Mouse (Mus musculus): ENCODE data around the gene Slc4a1. TPM values are rescaled to one million over a fixed set of nuclear protein-coding genes. Genes with fewer than 3 reads are reported as not detected.

Gene Slc4a1
- total and polyA plus RNA-seq, 3 experiments: 0.42 to 10.3 (median 4.4) TPM

DNA sequence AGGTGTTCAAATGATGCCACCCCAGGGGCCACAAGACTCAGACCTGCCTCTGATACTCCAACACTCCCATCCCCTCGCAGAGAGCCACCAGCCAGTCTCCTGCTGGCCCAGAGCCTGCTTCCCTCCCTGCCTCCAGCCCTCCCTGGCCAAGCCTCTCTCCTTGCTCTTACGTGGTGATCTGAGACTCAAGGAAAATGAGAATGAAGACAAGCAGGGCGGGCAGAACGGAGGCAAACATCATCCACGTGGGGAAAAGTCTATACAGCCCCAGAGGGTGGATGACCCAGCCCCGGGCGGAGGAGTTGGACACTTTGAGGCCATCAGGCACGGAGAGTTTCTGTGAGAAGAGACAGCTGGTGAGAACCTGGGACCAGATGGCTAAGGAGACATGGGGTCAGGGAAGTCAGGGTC, 13.0 kb downstream of the Slc4a1 start:
- H3K9ac ChIP-seq (ENCODE audit: low read depth, low read length): no peak overlapping the region
- no peaks in the 10 kb centered on the region for H3K4me1 ChIP-seq (ENCODE audit: control insufficient read depth, insufficient read depth, low read length)
- no peaks in the 10 kb centered on the region for H3K79me2 ChIP-seq (replicated peaks; ENCODE audit: control insufficient read depth, insufficient read depth, low read length)
- TF ChIP-seq EP300 (IDR thresholded peaks at IDR 0.05; ENCODE audit: insufficient read depth, low read depth, low read length) (no peak), POLR2A (IDR thresholded peaks at IDR 0.05; ENCODE audit: insufficient read depth, low read depth, low read length) (no peak), CTCF (IDR thresholded peaks at IDR 0.05) (no peak)
- intact Hi-C loops (cut with DNase I): no loop called here
- DNase-seq: no peak
- H3K27ac ChIP-seq: no peak overlapping the region
- 33% methylated on average over 8 of the region's 8 CpGs for WGBS
- H3K36me3 ChIP-seq (ENCODE audit: control insufficient read depth, insufficient read depth, low read length): no peaks in the 10 kb centered on the region
- no peaks in the 10 kb centered on the region for H3K27me3 ChIP-seq (ENCODE audit: control insufficient read depth, insufficient read depth, low read length)
- no peak overlapping the region for H3K4me3 ChIP-seq

- TF ChIP-seq EP300 (IDR thresholded peaks at IDR 0.05; ENCODE audit: insufficient read depth, low read depth, low read length) (no peak), CTCF (IDR thresholded peaks at IDR 0.05) (no peak), POLR2A (IDR thresholded peaks at IDR 0.05; ENCODE audit: insufficient read depth, low read depth, low read length) (no peak)
- no peaks in the 10 kb centered on the region for H3K27me3 ChIP-seq (ENCODE audit: control insufficient read depth, insufficient read depth, low read length)
- intact Hi-C loops (cut with DNase I): no loop called here
- H3K9ac ChIP-seq (ENCODE audit: low read depth, low read length): no peak overlapping the region
- H3K36me3 ChIP-seq (ENCODE audit: control insufficient read depth, insufficient read depth, low read length): no peaks in the 10 kb centered on the region
- H3K27ac ChIP-seq: no peak overlapping the region
- no peak for DNase-seq
- H3K79me2 ChIP-seq (replicated peaks; ENCODE audit: control insufficient read depth, insufficient read depth, low read length): no peaks in the 10 kb centered on the region
- H3K4me1 ChIP-seq (ENCODE audit: control insufficient read depth, insufficient read depth, low read length): no peaks in the 10 kb centered on the region
- H3K4me3 ChIP-seq: no peak overlapping the region
- WGBS: 45% methylated on average over 5 of the region's 5 CpGs
These were observed 13.6 kb downstream of the Slc4a1 start for GRCm38 (mm10) chr11:102352378-102352777.

DNA sequence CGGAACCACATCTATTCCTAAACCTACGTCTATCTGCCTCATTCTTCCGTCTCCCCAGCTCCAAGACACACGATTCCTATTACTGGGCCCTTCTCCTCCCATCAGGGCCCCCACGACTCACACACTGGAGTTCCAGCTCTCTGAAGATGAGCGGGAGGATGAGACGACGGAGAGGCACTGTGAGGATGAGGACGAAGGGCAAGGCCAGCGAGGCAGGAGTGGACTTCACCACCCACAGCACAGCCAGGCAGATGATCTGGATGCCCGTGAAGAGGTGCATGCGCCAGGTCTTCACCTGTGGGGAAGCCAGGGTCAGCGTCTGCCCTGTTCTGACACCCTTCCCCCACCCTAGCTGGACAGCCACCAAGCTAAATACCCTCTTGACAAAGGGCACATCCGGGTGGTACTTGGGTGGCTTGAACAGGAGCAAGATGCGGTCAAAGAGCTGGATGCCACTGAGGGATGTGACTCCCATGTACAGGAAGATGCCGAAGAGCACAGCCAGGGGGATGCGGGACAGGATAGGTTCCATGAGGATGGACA, 15.0 kb downstream of the Slc4a1 start:
- Histone ChIP-seq H3K4me3 (no peak overlapping the region), H3K36me3 (ENCODE audit: control insufficient read depth, insufficient read depth, low read length) (no peaks in the 10 kb centered on the region), H3K27me3 (ENCODE audit: control insufficient read depth, insufficient read depth, low read length) (no peaks in the 10 kb centered on the region), H3K4me1 (ENCODE audit: control insufficient read depth, insufficient read depth, low read length) (no peaks in the 10 kb centered on the region; the same call in 1 of the 2 replicates), H3K9ac (ENCODE audit: low read depth, low read length) (no peak overlapping the region), H3K79me2 (replicated peaks; ENCODE audit: control insufficient read depth, insufficient read depth, low read length) (no peaks in the 10 kb centered on the region), H3K27ac (no peak overlapping the region)
- 85% methylated on average over 17 of the region's 17 CpGs for WGBS
- TF ChIP-seq CTCF (IDR thresholded peaks at IDR 0.05): no peak
- TF ChIP-seq POLR2A (IDR thresholded peaks at IDR 0.05; ENCODE audit: insufficient read depth, low read depth, low read length): no peak
- no peak for TF ChIP-seq EP300 (IDR thresholded peaks at IDR 0.05; ENCODE audit: insufficient read depth, low read depth, low read length)
- DNase-seq: no peak
- intact Hi-C loops (cut with DNase I): no loop called here

DNA sequence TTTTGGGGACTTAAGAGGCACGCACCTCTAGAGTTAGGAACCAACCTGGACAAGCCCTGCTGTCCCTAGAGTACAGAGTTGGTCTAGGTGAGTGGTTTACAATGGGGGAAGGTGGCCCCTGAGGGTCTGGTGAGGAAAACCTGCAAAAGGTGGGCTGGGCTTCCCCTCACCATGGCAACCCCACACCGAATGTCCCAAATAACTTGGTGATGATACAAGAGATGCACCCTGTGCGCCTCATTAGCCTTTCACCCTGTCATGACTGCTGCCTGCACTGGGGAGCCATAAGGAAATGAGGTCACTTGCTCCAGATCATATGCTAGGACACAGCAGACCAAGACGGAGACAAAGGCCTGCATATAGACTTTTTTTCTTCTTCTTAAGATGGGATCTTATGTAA, 15.6 kb downstream of the Slc4a1 start:
- intact Hi-C loops (cut with DNase I): no loop called here
- Histone ChIP-seq H3K36me3 (ENCODE audit: control insufficient read depth, insufficient read depth, low read length) (no peaks in the 10 kb centered on the region), H3K79me2 (replicated peaks; ENCODE audit: control insufficient read depth, insufficient read depth, low read length) (no peaks in the 10 kb centered on the region), H3K4me1 (ENCODE audit: control insufficient read depth, insufficient read depth, low read length) (no peaks in the 10 kb centered on the region; the same call in 1 of the 2 replicates), H3K9ac (ENCODE audit: low read depth, low read length) (no peak overlapping the region), H3K27me3 (ENCODE audit: control insufficient read depth, insufficient read depth, low read length) (no peaks in the 10 kb centered on the region), H3K27ac (no peak overlapping the region), H3K4me3 (no peak overlapping the region)
- no peak for TF ChIP-seq EP300 (IDR thresholded peaks at IDR 0.05; ENCODE audit: insufficient read depth, low read depth, low read length)
- TF ChIP-seq CTCF (IDR thresholded peaks at IDR 0.05): no peak
- no peak for TF ChIP-seq POLR2A (IDR thresholded peaks at IDR 0.05; ENCODE audit: insufficient read depth, low read depth, low read length)
- 74% methylated on average over 4 of the region's 4 CpGs for WGBS
- no peak for DNase-seq

GRCm38 (mm10) chr11:102349189-102349954, 16.6 kb downstream of the Slc4a1 start:
- DNase-seq: no peak
- no peaks in the 10 kb centered on the region; the same call in 1 of the 2 replicates for H3K4me1 ChIP-seq (ENCODE audit: control insufficient read depth, insufficient read depth, low read length)
- no peak overlapping the region for H3K9ac ChIP-seq (ENCODE audit: low read depth, low read length)
- H3K27ac ChIP-seq: no peak overlapping the region
- WGBS: 81% methylated on average over 3 of the region's 3 CpGs
- H3K4me3 ChIP-seq: no peak overlapping the region
- no peaks in the 10 kb centered on the region for H3K36me3 ChIP-seq (ENCODE audit: control insufficient read depth, insufficient read depth, low read length)
- TF ChIP-seq EP300 (IDR thresholded peaks at IDR 0.05; ENCODE audit: insufficient read depth, low read depth, low read length) (no peak), POLR2A (IDR thresholded peaks at IDR 0.05; ENCODE audit: insufficient read depth, low read depth, low read length) (no peak), CTCF (IDR thresholded peaks at IDR 0.05) (no peak)
- H3K79me2 ChIP-seq (replicated peaks; ENCODE audit: control insufficient read depth, insufficient read depth, low read length): no peaks in the 10 kb centered on the region
- no peaks in the 10 kb centered on the region for H3K27me3 ChIP-seq (ENCODE audit: control insufficient read depth, insufficient read depth, low read length)
- intact Hi-C loops (cut with DNase I): loop anchor here (5.0 kb wide), 1 partner anchor 48 kb away; no protein-coding TSS in a partner anchor

DNA sequence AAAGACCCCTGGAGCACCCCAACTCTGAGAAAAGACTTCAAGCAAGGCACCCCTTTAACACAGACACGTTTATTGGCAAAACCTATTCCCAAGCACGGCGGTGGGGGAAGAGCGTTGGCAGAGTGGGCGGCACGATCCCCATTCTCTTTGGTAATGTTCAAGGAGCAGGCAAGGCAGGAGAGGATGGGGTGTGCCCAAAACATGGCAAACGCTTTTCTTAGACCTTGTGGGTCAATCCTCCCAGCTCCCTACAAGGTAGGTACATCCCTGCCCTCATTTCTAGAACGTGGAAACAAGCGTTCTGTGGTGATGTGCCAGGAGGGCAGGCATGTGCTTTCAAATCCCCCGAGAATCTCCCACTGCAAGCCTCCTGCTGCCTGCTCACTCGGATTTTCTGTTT, 17.2 kb downstream of the Slc4a1 start:
- Histone ChIP-seq H3K27ac (no peak overlapping the region), H3K27me3 (ENCODE audit: control insufficient read depth, insufficient read depth, low read length) (no peaks in the 10 kb centered on the region), H3K4me1 (ENCODE audit: control insufficient read depth, insufficient read depth, low read length) (no peaks in the 10 kb centered on the region; the same call in 1 of the 2 replicates), H3K4me3 (no peak overlapping the region), H3K9ac (ENCODE audit: low read depth, low read length) (no peak overlapping the region), H3K36me3 (ENCODE audit: control insufficient read depth, insufficient read depth, low read length) (no peaks in the 10 kb centered on the region), H3K79me2 (replicated peaks; ENCODE audit: control insufficient read depth, insufficient read depth, low read length) (no peaks in the 10 kb centered on the region)
- intact Hi-C loops (cut with DNase I): loop anchor here (5.0 kb wide), 1 partner anchor 49 kb away; no protein-coding TSS in a partner anchor
- no peak for DNase-seq
- TF ChIP-seq POLR2A (IDR thresholded peaks at IDR 0.05; ENCODE audit: insufficient read depth, low read depth, low read length): no peak
- no peak for TF ChIP-seq CTCF (IDR thresholded peaks at IDR 0.05)
- TF ChIP-seq EP300 (IDR thresholded peaks at IDR 0.05; ENCODE audit: insufficient read depth, low read depth, low read length): no peak
- 86% methylated on average over 11 of the region's 11 CpGs for WGBS

All from heart, adult 2 months (tissue).